Mouse (Mus musculus): ENCODE data around the gene Mindy1.

Gene Mindy1

DNA sequence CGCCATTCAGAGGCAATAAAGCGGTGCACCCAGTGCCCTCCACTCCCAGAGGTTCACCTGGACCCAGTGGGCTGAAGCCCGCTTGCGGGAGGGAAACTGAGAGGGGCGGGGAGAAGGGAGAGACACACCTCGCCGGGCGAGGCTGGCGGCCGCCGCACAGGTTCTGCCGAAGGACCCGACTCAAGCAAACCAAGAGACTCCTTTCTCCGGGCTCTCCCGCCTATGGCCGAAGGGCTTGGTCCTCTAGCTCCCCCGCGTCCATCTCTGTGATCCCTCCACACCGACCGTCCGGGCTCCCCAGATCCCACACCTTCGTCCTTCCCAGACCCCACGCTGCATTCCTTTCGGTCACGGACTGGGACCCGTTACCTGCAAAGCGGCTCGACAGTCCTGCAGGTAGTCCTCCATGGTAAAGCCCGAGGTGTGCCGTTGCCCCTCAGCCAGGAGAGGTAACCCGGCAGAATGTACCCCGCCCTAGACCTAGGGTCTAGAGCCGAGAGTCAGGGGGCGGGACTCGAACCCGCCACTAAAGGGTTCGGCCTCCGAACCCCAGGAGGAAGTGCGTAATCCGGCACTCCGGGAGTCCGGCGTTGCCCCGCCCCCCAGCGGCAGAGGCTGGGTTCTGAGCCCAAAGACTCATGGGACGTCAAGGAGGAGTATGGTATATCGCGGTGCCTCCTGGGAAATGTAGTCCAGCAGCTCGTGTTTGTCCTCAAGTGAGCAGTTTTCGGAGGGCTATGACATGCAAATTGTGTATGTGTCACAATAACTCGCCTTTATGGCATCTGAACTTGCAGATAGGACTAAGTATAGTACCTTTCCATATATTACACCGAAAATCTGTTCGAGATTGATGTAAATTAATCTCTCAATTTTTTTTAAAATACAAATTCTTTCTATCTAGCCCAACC, at the start of gene Mindy1, which contains the start of gene Prune1:
Gene Mindy1, plus strand, starts transcription at position 130 of the 911 bp plus-strand sequence.
Gene Prune1, minus strand, starts transcription at position 861 of the 911 bp plus-strand sequence.
- peak; percentile 98 for DNase-seq (ENCODE audit: low read depth, low spot score)

GRCm38 (mm10) chr3:95232771-95233170, 48.4 kb upstream of the Mindy1 start:
- DNase-seq (ENCODE audit: low read depth, low spot score), result no peak

DNA sequence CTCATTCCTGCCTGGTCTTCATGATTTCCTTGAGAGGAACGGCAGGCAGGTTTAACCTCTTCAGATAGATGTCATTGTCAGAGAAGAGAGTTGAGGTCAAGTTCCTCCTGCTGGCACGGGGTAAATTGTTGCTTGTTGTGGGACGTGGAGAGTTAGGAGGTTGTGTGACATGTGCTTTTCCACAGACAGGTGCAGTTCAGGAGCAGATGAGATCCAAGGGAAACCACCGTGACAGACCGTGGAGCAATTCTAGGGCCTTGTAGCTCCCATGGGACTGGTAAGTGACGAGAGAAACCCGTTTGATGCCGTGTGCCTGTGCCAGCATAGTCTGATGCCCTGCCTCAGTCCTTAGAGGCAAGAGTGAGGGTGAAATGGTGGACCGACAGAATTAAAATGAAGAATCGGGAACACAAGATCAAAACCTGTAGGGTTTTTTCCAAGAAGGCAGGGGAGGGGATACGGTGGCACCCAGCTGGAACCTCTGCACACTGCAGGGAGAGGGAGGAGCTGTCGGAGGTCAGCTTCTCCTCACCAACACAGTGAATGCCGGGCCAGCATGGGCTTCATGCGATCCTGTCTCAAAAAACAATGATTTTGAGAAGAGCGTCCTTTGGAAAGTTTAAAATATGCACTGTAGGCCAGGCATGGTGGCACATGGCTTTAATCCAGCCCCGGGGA, 47.7 kb upstream of the Mindy1 start:
- no peak for DNase-seq (ENCODE audit: low read depth, low spot score)

- no peak for DNase-seq (ENCODE audit: low read depth, low spot score)
These were observed 45.5 kb upstream of the Mindy1 start for GRCm38 (mm10) chr3:95235386-95236301.

DNA sequence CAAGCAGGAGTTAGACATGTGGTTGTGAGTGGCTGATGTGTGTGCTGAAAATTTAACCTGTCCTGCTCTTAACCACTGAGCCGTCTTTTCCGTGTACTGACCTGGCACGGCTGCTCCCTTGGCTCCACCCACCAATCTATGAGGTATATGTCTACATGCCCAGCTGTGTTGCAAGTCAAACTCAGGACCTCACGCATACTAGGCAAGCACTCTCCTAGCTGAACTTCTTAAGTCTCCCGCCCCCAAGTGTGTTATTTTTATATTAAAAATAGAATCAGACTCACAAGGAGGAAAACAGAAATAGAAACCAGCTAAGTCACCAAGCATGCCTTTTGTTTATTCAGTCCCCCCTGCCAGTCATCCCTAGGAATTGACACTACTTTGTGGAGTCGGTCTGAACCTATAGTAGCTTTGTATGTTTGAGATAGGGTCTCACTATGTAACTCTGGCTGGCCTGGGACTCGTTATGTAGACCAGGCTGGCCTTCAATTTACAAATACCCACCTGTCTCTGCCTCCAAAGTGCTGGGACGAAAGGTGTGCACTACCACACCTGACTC, 43.5 kb upstream of the Mindy1 start:
- DNase-seq (ENCODE audit: low read depth, low spot score), result no peak

DNA sequence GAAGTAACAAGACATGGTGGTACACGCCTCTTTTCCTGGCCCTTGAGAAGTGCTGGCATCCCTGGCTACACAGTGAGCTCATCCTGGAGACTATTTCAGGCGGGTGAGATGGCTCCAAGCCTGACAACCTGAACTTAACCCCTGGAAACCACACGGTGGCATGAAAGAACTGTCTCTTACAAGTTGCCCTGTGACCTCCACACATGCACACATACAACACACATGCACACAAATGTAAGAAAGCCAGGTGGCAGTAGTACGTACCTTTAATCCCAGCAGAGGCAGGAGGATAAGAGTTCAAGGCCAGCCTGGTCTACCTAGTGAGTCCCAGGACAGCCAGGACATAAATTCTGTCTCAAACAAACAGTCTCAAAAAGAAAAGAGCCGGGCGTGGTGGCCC, 42.1 kb upstream of the Mindy1 start:
- DNase-seq (ENCODE audit: low read depth, low spot score), result no peak

- DNase-seq (ENCODE audit: low read depth, low spot score), result no peak
These were observed 41.2 kb upstream of the Mindy1 start for GRCm38 (mm10) chr3:95239971-95240370.

DNA sequence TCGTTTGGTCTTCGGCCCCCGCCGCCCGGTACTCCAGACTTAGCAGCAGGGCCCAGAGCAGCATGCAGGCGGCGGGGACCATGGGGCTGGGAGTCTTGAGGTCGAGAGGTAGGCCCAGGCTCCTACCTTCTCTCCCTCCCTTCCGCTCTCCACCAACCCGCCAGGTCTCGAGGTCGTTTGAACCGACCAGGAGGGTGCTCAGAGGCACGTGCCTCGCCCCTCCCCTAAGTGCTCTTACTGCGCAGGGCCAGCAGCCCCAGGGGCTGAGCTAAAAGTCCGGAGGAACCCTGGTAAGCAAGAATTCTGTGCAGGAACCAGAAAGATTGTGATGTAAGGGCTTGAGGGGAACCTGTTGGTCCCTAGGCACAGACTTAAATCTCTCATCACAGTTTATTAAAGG, 40.2 kb upstream of the Mindy1 start:
- DNase-seq (ENCODE audit: low read depth, low spot score), result no peak

DNA sequence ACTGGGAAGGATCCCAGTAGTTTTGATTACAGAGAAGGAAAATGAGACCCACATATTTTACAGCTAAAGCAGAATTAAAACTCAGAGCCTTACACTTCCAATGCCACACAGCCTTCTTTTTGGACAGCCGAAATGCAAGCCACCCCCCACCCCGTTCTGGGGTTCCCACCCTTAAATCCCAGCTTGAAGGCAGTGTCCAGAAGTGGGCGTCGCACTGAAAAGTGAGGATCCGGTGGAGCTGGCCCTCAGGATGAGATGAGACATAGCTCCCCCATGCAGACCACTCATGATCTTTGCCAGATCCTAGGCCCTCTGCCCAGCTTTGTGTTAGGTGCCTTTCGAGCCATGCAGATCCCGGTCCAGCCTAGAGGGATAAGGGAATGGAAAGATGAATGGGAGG, 39.6 kb upstream of the Mindy1 start, which contains the start of gene Gm128:
Gene Gm128, minus strand, starts transcription at position 101 of the 400 bp plus-strand sequence.
- no peak for DNase-seq (ENCODE audit: low read depth, low spot score)

GRCm38 (mm10) chr3:95243086-95243485, 38.1 kb upstream of the Mindy1 start:
- no peak for DNase-seq (ENCODE audit: low read depth, low spot score)

DNA sequence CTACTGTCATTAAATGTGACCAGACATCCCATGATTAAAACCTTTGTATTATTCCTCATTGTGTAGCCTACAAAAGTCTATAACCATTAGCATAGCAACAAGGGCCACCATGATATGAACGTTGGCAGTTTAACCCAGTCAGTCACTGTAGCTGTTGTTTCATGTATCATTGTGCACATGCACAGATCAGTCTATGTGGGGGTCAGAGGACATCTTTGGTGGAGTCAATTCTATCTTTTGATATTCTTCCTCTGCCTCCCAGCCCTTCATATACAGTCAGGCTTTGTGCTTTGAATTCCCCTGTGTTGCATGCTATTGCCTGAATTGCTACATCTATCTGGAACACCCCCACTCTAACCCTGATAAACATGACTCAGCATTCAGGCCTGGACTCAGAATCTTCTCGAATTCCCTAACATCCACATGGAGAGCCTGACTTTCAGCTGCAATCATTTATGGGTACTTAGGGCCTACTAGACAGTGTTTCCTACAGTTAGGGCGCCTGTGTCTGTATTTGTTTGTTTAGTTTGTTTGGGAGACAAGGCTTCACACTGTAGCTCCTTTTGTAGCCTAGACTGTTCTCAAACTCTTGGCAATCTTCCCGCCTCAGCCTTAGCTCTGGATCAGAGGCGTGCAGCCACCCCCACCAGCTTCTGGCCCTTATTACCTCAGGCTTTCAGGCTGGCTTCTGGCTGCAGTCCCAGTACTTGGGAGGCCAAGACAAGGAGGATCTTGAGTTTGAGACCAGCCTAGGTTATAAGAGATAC, 34.5 kb upstream of the Mindy1 start:
- DNase-seq (ENCODE audit: low read depth, low spot score), result no peak

DNA sequence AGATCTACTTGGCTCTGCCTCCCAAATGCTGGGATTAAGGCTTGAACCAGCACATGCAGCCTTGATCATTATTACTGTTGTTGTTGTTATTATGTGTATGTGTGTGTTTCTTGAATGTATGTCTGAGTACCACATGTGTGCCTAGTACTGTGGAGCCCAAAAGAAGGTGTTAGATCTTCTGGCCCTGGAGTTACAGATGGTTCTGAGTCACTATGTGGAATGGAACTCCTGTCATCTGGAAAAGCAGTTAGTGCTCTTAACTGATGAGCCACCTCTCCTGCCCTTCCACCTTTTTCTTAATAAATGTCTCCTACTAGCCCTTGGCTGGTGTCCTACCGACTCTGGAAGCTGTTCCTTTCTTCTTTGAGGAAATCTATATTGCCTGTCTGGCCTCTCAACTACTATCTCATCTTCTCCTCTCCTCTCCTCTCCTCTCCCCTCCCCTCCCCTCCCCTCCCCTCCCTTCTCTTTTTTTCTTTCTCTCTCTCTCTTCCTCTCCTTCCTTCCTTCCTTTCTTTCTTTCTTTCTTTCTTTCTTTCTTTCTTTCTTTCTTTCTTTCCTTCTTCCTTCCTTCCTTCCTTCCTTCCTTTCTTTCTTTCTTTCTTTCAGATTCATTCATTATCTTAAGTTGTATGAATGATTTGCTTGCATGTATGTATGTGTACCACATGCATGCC, 33.3 kb upstream of the Mindy1 start:
- no peak for DNase-seq (ENCODE audit: low read depth, low spot score)

DNA sequence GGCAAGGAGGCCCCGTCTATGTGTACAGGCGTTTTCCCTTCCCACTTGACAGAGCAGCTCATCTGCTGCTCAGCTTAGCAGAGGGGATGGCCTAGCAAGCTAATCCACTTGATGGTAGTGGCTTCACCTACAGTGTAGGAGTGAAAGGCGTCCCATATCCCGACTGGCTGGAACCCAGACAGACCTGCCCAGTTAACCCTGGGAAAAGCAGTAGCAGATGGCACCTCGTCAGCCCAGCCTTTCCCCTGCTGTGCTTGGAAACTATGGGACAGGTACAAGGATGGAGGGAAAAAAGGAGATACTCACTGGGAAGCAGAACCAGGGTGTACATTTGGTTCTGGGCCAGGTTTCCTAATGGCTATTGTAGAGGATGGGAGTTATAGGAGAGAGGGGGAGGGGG, 30.8 kb upstream of the Mindy1 start:
- no peak for DNase-seq (ENCODE audit: low read depth, low spot score)

DNA sequence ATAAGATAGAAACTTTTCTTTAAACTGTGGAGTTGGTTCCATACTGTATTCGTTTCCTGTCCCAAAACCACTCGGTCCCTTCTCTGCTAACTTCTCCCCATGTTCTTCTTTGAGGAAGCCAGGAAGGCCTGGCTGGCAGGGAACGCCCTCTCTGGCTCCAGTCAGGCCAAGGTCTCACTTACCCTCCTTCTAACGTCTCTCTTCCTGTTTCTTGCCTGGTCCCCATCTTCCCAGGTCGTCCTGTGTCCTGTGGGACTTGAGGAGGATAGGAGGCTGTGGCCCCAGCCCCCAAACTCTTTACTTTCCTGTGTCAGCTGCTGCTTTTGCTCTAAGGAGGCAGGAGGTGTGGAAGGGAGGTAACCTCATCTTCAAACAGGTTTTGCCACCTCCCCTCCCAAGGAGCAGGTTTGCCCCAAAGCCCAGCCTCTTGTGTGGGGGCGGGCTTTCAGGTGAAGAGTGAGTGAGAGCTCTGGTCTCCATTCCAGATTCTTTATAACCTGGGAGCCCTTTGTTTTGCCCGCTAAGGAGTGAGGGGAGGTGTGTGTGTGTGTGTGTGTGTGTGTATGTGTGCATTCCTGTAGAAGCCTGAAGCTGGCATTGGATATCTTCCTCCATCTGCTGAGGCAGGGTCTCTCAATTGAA, 30.2 kb upstream of the Mindy1 start, which contains the start of gene Bnipl:
Gene Bnipl, minus strand, starts transcription at position 411 of the 642 bp plus-strand sequence.
- no peak for DNase-seq (ENCODE audit: low read depth, low spot score)

DNA sequence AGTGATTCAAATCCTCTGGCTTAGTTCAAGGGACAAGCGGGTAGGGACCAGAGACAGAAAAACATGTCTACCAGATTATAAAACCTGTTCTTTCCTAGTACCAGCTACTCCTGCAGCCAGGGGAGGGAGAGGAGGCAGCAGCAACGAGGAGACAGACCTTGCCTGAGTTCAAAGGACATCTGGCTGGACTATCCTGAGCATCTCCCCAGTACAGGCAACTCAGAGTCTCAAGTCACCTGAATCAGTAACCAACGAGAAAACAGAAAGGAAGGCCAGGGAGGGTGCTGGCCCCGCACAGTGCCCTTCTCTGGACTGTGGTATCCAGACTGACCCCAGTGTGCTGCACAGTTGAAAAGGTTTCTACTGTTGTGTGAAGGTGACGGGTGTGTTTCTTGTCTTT, 24.2 kb upstream of the Mindy1 start:
- DNase-seq (ENCODE audit: low read depth, low spot score), result no peak

DNA sequence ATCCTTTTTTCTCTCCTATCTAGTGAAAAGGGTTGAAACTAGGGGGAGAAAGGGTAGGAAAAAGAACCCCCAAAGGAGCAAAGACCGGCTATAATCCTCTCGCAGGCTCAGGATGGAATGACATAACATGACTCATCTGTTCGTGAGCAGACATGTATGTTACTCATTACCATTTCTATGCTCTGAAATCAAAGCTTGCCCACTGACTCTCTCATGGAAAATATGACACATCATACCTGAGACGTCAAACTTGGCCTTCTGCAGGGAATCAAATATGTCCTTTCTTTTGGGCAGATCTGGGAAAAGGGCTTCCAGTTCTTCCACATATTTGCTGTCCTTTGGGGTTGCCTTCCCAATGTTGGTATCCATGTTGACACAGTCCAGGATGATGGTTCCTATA, 19.2 kb upstream of the Mindy1 start:
- DNase-seq (ENCODE audit: low read depth, low spot score), result no peak

DNA sequence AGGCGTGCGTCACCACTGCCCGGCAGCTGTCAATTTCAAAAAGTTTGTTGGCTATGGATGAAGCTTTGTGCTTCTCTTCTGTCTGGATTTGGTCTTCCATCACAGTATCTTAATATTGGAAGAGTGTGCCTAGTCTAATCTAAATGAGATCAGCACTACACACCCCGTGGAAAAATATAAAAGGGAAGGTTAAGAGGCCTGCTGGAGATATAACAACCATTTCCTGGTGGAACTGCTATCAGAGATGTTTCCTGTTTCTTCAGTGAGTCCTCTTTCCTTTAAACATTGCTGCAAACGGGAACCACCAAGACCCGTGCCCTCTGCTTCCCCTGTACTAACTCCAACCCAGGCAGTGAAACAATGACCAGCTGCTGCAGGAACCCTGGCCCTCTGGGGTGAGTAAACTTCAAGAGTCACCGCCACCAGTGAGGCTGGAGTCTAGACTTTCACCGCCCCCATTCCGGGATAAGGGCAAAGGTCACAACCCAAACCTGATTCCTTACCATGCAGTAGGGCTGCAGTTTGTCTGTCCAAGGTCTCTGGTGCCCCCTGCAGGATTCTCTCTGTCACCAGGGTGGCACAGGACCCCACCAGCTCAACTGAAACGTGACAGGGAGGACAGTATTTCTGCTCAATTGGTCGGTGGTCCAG, 17.9 kb upstream of the Mindy1 start:
- DNase-seq (ENCODE audit: low read depth, low spot score), result peak; percentile 80

- DNase-seq (ENCODE audit: low read depth, low spot score), result no peak
These were observed 16.4 kb upstream of the Mindy1 start for GRCm38 (mm10) chr3:95264724-95265123.

GRCm38 (mm10) chr3:95266052-95266451, 15.1 kb upstream of the Mindy1 start:
- DNase-seq (ENCODE audit: low read depth, low spot score), result peak; percentile 77

Data from skeletal muscle tissue, adult 2 months (tissue).